Mouse (Mus musculus) neural tube, embryonic 12.5 days (tissue): ENCODE data around the gene Hist3h2ba. TPM values are rescaled to one million over a fixed set of nuclear protein-coding genes. Genes with fewer than 3 reads are reported as not detected.
A peak's percentile ranks its signal among the peaks of the same experiment; 100 is the strongest.

Experiments
- ATAC-seq: fragments of 200-750 bp; cut with Nextera tagmentation; 2 replicates; pipeline ENCODE4 v1.8.0; 2017; ENCODE audit warnings: low read depth, mild to moderate bottlenecking, moderate TSS enrichment, moderate library complexity; ENCODE audit not compliant: low FRiP score
- H3K27ac ChIP-seq: fragments of 300-500 bp; sonication (generic); 2 replicates; pipeline ENCODE4 v1.5.1; 2016
- H3K27me3 ChIP-seq: fragments of 300-500 bp; sonication (generic); replicated peaks from 2 replicates; pipeline ENCODE4 v1.6.1; 2016; ENCODE audit warnings: mild to moderate bottlenecking
- H3K36me3 ChIP-seq: fragments of 300-500 bp; sonication (generic); 2 replicates; pipeline ENCODE4 v1.6.1; 2016; ENCODE audit warnings: mild to moderate bottlenecking
- H3K4me1 ChIP-seq: fragments of 300-500 bp; sonication (generic); 2 replicates; pipeline ENCODE4 v1.6.1; 2016
- H3K4me2 ChIP-seq: fragments of 300-500 bp; sonication (generic); replicated peaks from 2 replicates; pipeline ENCODE4 v1.6.1; 2016; ENCODE audit warnings: mild to moderate bottlenecking
- H3K4me3 ChIP-seq: fragments of 300-500 bp; sonication (generic); 2 replicates; pipeline ENCODE4 v1.5.1; 2016
- H3K9ac ChIP-seq: fragments of 300-500 bp; sonication (generic); 2 replicates; pipeline ENCODE4 v1.6.1; 2016; ENCODE audit warnings: mild to moderate bottlenecking
- H3K9me3 ChIP-seq: fragments of 300-500 bp; sonication (generic); 2 replicates; pipeline ENCODE4 v1.6.1; 2016; ENCODE audit warnings: mild to moderate bottlenecking
- WGBS: fragments of 180-500 bp; shearing (Covaris S2); methylation state at CpG from one replicate; pipeline ENCODE4 v1.1.7; 2016; 5-methylcytosine and 5-hydroxymethylcytosine counted together
- polyA plus RNA-seq: library from polyadenylated mRNA; unstranded; fragments of >200 nt; fragmentation: Nextera tagmentation; extraction: Ambion mirVana; gene quantifications from 2 replicates; pipeline ENCODE4 v1.2.1, GENCODE M21; 2016

The Hist3h2ba gene
- polyA plus RNA-seq, result 167 and 246 TPM in 2 replicates

DNA sequence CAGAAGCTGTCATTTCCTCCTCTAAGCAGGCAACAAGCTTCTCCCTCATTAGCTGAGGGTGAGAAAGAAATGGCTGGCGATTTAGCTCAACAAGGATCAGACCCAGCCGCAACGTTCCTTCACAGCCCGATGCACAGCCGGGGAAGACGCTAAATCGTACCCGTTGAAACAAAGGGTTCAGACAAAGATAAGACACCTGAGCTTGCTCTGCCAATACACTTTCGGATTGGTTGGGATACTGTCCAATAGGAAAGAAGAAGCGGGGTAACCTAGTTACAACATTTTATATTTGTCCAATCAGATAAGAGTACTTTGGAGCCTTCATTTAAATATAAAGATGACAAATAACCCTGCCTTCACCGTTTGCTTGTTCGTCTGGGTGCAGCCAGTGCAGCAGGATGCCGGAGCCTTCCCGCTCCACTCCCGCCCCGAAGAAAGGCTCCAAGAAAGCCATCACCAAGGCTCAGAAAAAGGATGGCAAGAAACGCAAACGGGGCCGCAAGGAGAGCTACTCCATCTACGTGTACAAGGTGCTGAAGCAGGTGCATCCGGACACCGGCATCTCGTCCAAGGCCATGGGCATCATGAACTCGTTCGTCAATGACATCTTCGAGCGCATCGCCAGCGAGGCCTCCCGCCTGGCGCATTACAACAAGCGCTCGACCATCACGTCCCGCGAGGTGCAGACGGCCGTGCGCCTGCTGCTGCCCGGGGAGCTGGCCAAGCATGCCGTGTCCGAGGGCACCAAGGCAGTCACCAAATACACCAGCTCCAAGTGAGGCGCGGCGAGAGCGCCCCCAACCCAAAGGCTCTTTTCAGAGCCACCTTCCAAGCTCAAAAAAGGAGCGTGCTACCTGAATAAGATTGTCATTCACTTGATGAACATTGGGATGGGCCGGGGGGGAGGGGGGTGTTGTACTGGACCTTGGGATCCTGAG lies at the start of gene Hist3h2ba:
TSS of gene Hist3h2ba (plus strand) at position 379 of the 938 bp plus-strand sequence.
- Histone ChIP-seq H3K9ac (peak within 1 kb of the TSS; percentile 70), H3K9me3 (no peaks in the 10 kb centered on the region), H3K27ac (peak within 1 kb of the TSS; percentile 92), H3K4me3 (peak within 1 kb of the TSS; percentile 46), H3K36me3 (no peaks in the 10 kb centered on the region), H3K27me3 (no peaks in the 10 kb centered on the region), H3K4me2 (peak within 1 kb of the TSS; percentile 66), H3K4me1 (peaks cover 12% of the 10 kb centered on the region)
- peak; percentile 91 for ATAC-seq
- WGBS, result under 1% methylated on average over 48 of the region's 48 CpGs

GRCm38 (mm10) chr11:58901080-58901479 lies 47.6 kb upstream of the Hist3h2ba start:
- H3K4me2 ChIP-seq, result no peak overlapping the region
- peaks cover 33% of the 10 kb centered on the region for H3K36me3 ChIP-seq
- H3K27me3 ChIP-seq, result no peaks in the 10 kb centered on the region
- ATAC-seq, result no peak
- peaks cover 6% of the 10 kb centered on the region; the same call in 1 of the 2 replicates for H3K4me1 ChIP-seq
- H3K27ac ChIP-seq, result no peak overlapping the region
- no peak overlapping the region for H3K4me3 ChIP-seq
- no peaks in the 10 kb centered on the region for H3K9me3 ChIP-seq
- H3K9ac ChIP-seq, result no peak overlapping the region

GRCm38 (mm10) chr11:58903511-58904409 lies 45.0 kb upstream of the Hist3h2ba start, which contains the start of gene Zfp39:
TSS of gene Zfp39 (minus strand) at chr11:58904225.
- ATAC-seq, result peak; percentile 99
- peak within 1 kb of the TSS; percentile 84 for H3K9ac ChIP-seq
- peak within 1 kb of the TSS; percentile 76 for H3K4me3 ChIP-seq
- H3K9me3 ChIP-seq, result no peaks in the 10 kb centered on the region
- peaks cover 17% of the 10 kb centered on the region for H3K36me3 ChIP-seq
- H3K4me2 ChIP-seq, result peak within 1 kb of the TSS; percentile 88
- H3K4me1 ChIP-seq, result peaks cover 6% of the 10 kb centered on the region; the same call in 1 of the 2 replicates
- peak within 1 kb of the TSS; percentile 75 for H3K27ac ChIP-seq
- H3K27me3 ChIP-seq, result no peaks in the 10 kb centered on the region
- WGBS, result under 1% methylated on average over 40 of the region's 40 CpGs

- peak overlapping the region; percentile 76 for H3K4me3 ChIP-seq
- ATAC-seq, result peak; percentile 44
- WGBS, result 7% methylated on average over 8 of the region's 8 CpGs
- H3K4me2 ChIP-seq, result peak overlapping the region; percentile 88
- H3K27ac ChIP-seq, result no peak overlapping the region
- H3K9me3 ChIP-seq, result no peaks in the 10 kb centered on the region
- peaks cover 6% of the 10 kb centered on the region; the same call in 1 of the 2 replicates for H3K4me1 ChIP-seq
- H3K36me3 ChIP-seq, result peaks cover 13% of the 10 kb centered on the region
- H3K9ac ChIP-seq, result no peak overlapping the region
- no peaks in the 10 kb centered on the region for H3K27me3 ChIP-seq
These were observed 44.4 kb upstream of the Hist3h2ba start for GRCm38 (mm10) chr11:58904410-58904718.

- 0 out of 2 replicates have a peak overlapping the region, but pooled peaks have one; percentile 88 for H3K4me2 ChIP-seq
- ATAC-seq, result no peak
- no peaks in the 10 kb centered on the region for H3K9me3 ChIP-seq
- H3K36me3 ChIP-seq, result peaks cover 13% of the 10 kb centered on the region
- WGBS, result 51% methylated on average over 6 of the region's 6 CpGs
- H3K27ac ChIP-seq, result no peak overlapping the region
- no peak overlapping the region for H3K4me3 ChIP-seq
- H3K27me3 ChIP-seq, result no peaks in the 10 kb centered on the region
- peaks cover 6% of the 10 kb centered on the region; the same call in 1 of the 2 replicates for H3K4me1 ChIP-seq
- no peak overlapping the region for H3K9ac ChIP-seq
These were observed 43.9 kb upstream of the Hist3h2ba start for GRCm38 (mm10) chr11:58904838-58905237.

- Histone ChIP-seq H3K4me2 (0 out of 2 replicates have a peak overlapping the region, but pooled peaks have one; percentile 56), H3K27me3 (no peaks in the 10 kb centered on the region), H3K27ac (no peak overlapping the region), H3K9me3 (no peaks in the 10 kb centered on the region), H3K4me1 (peaks cover 3% of the 10 kb centered on the region; the same call in 1 of the 2 replicates), H3K4me3 (no peak overlapping the region), H3K9ac (no peak overlapping the region), H3K36me3 (no peaks in the 10 kb centered on the region)
- no peak for ATAC-seq
- 94% methylated on average over 1 of the region's 1 CpGs for WGBS
These were observed 34.9 kb upstream of the Hist3h2ba start for GRCm38 (mm10) chr11:58913776-58914175.

DNA sequence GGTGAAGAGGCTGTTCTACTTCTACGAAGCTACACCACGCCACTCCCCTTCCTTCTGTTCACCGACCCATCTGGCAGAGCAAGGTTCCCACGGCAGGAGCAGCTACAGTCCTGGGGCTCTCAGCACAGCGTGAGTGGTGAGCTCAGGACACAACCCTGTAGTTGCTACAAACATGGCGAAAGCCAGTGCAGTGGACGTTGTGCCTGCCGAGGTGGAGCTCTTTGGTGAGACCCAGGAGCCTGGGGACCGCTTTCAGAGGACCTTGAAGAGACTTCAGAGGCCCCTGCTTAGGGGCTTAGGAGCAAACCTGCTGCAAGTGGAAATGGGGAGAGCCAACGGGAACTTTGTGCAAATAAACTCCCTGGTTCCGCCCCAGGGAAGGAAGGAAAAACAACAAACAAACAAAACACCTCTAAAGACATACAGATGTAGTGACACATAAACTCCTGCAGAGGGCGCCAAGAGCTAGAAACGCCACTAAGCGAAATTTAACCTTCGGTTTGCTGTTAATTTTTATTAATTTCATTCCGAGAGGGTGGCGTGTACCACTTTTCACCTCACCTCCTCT lies 34.2 kb upstream of the Hist3h2ba start:
- Histone ChIP-seq H3K4me2 (peak overlapping the region; percentile 56), H3K4me1 (peaks cover 3% of the 10 kb centered on the region; the same call in 1 of the 2 replicates), H3K36me3 (no peaks in the 10 kb centered on the region), H3K9ac (peak overlapping the region; percentile 0; the same call in 1 of the 2 replicates), H3K27ac (no peak overlapping the region), H3K9me3 (no peaks in the 10 kb centered on the region), H3K4me3 (peak overlapping the region; percentile 16; the same call in 1 of the 2 replicates), H3K27me3 (no peaks in the 10 kb centered on the region)
- WGBS, result 28% methylated on average over 17 of the region's 17 CpGs
- no peak for ATAC-seq

DNA sequence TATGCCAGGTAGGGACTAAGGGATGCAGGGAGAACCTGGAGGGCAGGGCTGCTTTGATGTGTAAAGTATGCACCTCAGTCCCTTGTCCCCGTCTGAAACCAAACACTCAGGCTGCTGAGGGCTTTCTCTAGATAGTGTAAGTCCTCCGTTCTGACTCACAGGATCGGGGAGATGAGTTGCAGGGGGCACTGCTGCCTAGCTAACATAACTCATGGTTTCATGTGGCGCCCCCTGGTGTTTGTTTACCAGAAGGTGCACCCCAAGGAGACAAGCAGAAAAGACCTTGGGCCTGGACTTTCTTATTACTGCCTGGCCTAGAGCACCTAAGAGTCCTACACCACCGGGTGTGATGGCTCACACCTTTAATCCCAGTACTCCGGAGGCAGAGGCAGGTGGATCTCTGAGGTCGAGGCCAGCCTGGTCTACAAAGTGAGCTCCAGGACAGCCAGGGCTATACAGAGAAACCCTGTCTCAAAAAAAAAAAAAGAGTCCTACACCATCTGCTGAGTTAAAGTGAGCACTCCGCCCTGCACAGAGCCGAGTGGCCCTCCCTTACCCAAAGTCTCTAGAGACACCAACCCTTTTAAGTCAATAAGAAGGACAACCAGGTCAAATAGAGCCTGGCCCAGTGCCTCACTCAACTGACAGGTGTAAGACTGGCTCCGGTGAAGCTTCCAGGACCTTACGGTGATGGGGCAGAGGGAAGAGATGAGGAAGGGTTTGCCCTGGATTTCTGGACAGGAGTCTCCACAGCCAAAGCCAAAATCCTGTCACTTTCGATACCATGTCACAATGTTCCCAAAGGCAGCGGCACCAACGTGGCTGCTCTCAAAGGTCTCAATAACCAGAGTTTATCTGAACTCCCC lies 31.6 kb upstream of the Hist3h2ba start:
- no peak for ATAC-seq
- 57% methylated on average over 14 of the region's 14 CpGs for WGBS
- Histone ChIP-seq H3K9ac (no peak overlapping the region), H3K4me1 (peaks cover 3% of the 10 kb centered on the region; the same call in 1 of the 2 replicates), H3K4me2 (no peak overlapping the region), H3K4me3 (no peak overlapping the region), H3K36me3 (no peaks in the 10 kb centered on the region), H3K9me3 (no peaks in the 10 kb centered on the region), H3K27me3 (no peaks in the 10 kb centered on the region), H3K27ac (no peak overlapping the region)

- H3K36me3 ChIP-seq, result no peaks in the 10 kb centered on the region
- no peak within 1 kb of the TSS for H3K4me2 ChIP-seq
- H3K4me1 ChIP-seq, result peaks cover 3% of the 10 kb centered on the region; the same call in 1 of the 2 replicates
- H3K9ac ChIP-seq, result no peak within 1 kb of the TSS
- H3K9me3 ChIP-seq, result no peaks in the 10 kb centered on the region
- WGBS, result 89% methylated on average over 12 of the region's 12 CpGs
- H3K27me3 ChIP-seq, result no peaks in the 10 kb centered on the region
- no peak within 1 kb of the TSS for H3K4me3 ChIP-seq
- no peak within 1 kb of the TSS for H3K27ac ChIP-seq
- no peak for ATAC-seq
These were observed 30.9 kb upstream of the Hist3h2ba start, which contains the start of gene Btnl10 for GRCm38 (mm10) chr11:58917745-58918366. TSS of gene Btnl10 (plus strand) at chr11:58917908.

DNA sequence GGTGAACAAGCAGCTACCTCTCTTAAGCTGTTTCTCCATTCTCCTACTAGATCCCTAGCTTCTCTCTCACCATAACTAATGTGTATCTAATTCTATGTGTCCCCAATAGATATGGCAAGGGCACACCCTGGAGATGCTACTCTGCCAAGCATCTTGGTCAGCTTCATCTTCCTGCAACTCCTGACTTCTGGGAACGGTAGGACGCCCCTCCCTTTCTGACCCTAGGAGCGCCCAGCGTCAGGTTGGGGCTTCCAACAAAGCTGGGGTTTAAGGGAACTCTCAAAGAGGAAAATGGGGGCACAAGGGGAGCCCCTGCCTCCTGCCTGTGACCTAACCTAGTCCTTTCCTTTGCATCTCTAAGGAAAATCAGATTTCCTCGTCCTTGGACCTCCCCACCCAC lies 30.0 kb upstream of the Hist3h2ba start:
- Histone ChIP-seq H3K27ac (no peak overlapping the region), H3K9ac (no peak overlapping the region), H3K9me3 (no peaks in the 10 kb centered on the region), H3K4me1 (peaks cover 3% of the 10 kb centered on the region; the same call in 1 of the 2 replicates), H3K27me3 (no peaks in the 10 kb centered on the region), H3K36me3 (no peaks in the 10 kb centered on the region), H3K4me2 (no peak overlapping the region), H3K4me3 (no peak overlapping the region)
- WGBS, result 80% methylated on average over 5 of the region's 5 CpGs
- no peak for ATAC-seq
